Mouse (Mus musculus) E14TG2a.4 (cell line): ENCODE data around the gene Gm20388.

Experiments used
- CTCF ChIP-seq: conservative IDR thresholded peaks from 2 replicates; pipeline ENCODE4 v1.5.1; 2014; ENCODE audit warnings: low read length
- NANOG ChIP-seq: IDR thresholded peaks from 2 replicates; pipeline ENCODE4 v1.6.1; 2014; ENCODE audit warnings: borderline replicate concordance, low read length, mixed read lengths

GRCm38 (mm10) chr8:119861706-119862389 is 48.8 kb upstream of the Gm20388 start, which contains the start of gene Klhl36:
- TF ChIP-seq CTCF (no peak), NANOG (no peak)
